Mouse (Mus musculus) cerebellum, adult 2 months (tissue): ENCODE data around the gene Ip6k1.

ENCODE experiments used
- CTCF ChIP-seq: fragments of 200-500 bp; IDR thresholded peaks from 2 replicates; pipeline ENCODE4 v1.5.1; 2011; ENCODE audit warnings: low read depth, mild to moderate bottlenecking, control low read depth, low read length, moderate library complexity, borderline replicate concordance; ENCODE audit not compliant: insufficient read depth
- POLR2A ChIP-seq: fragments of 200-500 bp; IDR thresholded peaks from 2 replicates; pipeline ENCODE4 v1.6.1; 2011; ENCODE audit warnings: low read length, control low read depth, borderline replicate concordance; ENCODE audit not compliant: insufficient read depth

- TF ChIP-seq CTCF (no peak), POLR2A (no peak)
These were observed 46.5 kb upstream of the Ip6k1 start for GRCm38 (mm10) chr9:107955613-107956289.
